Mouse (Mus musculus) lung, postnatal 0 days (tissue): ENCODE measurements around the gene 2900026A02Rik.
A peak's percentile ranks its signal among the peaks of the same experiment; 100 is the strongest.

ENCODE experiments used
- CTCF ChIP-seq: IDR thresholded peaks from 2 replicates; pipeline ENCODE4 v1.5.1; 2016; ENCODE audit warnings: antibody characterized with exemption, mild to moderate bottlenecking
- EP300 ChIP-seq: IDR thresholded peaks from 2 replicates; pipeline ENCODE4 v1.6.1; 2016; ENCODE audit warnings: antibody characterized with exemption, mild to moderate bottlenecking, control low read depth

DNA sequence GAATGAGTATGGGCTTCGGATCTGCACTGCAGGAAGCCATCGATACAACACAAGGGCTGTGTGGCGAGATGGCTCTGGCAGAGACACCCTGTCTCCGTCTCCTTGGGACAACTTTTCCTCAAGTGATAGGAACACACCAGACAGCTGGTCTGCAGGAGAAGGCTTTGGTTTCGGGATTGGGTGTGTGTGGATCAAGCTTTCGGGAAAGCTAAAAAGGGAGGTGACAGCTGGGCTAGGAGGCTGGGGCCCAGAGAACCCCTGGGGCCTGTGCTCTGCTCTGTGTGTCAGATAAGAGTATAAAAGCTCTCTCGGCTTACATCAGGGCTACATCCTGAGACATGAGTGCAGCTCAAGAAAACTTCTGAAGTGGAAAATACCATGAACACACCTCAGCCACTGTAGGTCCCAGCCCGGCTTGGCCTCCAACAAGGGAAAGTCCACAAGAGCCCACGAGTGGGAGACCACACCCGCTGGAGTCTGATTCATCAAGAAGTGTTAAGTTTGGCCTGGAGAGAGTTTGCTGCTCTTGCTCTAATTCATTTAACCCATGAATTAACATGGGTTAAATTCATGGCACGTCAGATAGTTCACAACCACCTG, 112.8 kb downstream of the 2900026A02Rik start:
- TF ChIP-seq EP300 = peak; percentile 45; the same call in 1 of the 2 replicates
- no peak for TF ChIP-seq CTCF
